Mouse (Mus musculus): ENCODE measurements around the gene Dnal4.

DNA sequence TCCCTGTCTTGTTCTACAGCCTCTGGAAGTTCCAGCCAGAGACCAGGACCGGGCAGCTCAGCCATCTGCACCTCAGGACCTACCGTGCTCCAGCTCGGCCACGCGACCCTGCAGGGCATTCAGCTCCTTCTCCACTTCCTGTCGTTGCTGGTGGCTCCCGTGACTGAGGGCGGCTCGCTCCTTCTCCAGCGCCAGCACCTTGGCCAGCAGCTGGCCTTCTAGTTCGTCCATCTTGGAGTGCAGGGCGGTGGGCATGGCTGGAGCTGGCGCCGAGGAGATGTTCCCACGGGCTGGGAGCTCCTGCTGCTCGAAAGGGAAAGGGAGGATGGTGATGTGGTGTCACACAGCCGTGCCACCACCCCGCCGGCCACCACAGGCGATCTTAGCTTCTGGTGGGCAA, 16.5 kb upstream of the Dnal4 start:
- TF ChIP-seq CTCF (IDR thresholded peaks at IDR 0.05; ENCODE audit: extremely low read depth, insufficient read length, insufficient replicate concordance, low read depth, low read length) (no peak), POLR2A (IDR thresholded peaks at IDR 0.05; ENCODE audit: low read depth, low read length) (no peak)

Measured in small intestine, adult 2 months (tissue).